Mouse (Mus musculus) forebrain, embryonic 11.5 days (tissue): Measurements from ENCODE around the gene Ift140. TPM values are rescaled to one million over a fixed set of nuclear protein-coding genes. Genes with fewer than 3 reads are reported as not detected.
A peak's percentile ranks its signal among the peaks of the same experiment; 100 is the strongest.

Source experiments
- ATAC-seq: fragments of 200-750 bp; cut with Nextera tagmentation; replicated peaks from 2 replicates; pipeline ENCODE4 v1.8.0; 2017; ENCODE audit warnings: moderate TSS enrichment; ENCODE audit not compliant: low FRiP score
- DNase-seq: peaks from one replicate; pipeline ENCODE4 v3.0.0-alpha.2; 2017; ENCODE audit warnings: low spot score
- H3K27ac ChIP-seq: fragments of 300-500 bp; sonication (generic); 2 replicates; pipeline ENCODE4 v1.5.1; 2014; ENCODE audit warnings: low read depth, low read length
- H3K27me3 ChIP-seq: fragments of 300-500 bp; sonication (generic); 2 replicates; pipeline ENCODE4 v1.6.1; 2014; ENCODE audit warnings: mild to moderate bottlenecking, low read length, mixed read lengths; ENCODE audit not compliant: control insufficient read depth, insufficient read depth
- H3K36me3 ChIP-seq: fragments of 300-500 bp; sonication (generic); 2 replicates; pipeline ENCODE4 v1.6.1; 2014; ENCODE audit warnings: mild to moderate bottlenecking, low read length, moderate library complexity, mixed read lengths; ENCODE audit not compliant: control insufficient read depth, insufficient read depth
- H3K4me1 ChIP-seq: fragments of 300-500 bp; sonication (generic); replicated peaks from 2 replicates; pipeline ENCODE4 v1.6.1; 2014; ENCODE audit warnings: low read length, mixed read lengths; ENCODE audit not compliant: control insufficient read depth, insufficient read depth
- H3K4me2 ChIP-seq: fragments of 300-500 bp; sonication (generic); 2 replicates; pipeline ENCODE4 v1.6.1; 2014; ENCODE audit warnings: low read depth, mild to moderate bottlenecking, low read length, moderate library complexity, mixed read lengths; ENCODE audit not compliant: severe bottlenecking
- H3K4me3 ChIP-seq: fragments of 300-500 bp; sonication (generic); 2 replicates; pipeline ENCODE4 v1.5.1; 2014; ENCODE audit warnings: low read depth, low read length
- H3K9ac ChIP-seq: fragments of 300-500 bp; sonication (generic); 2 replicates; pipeline ENCODE4 v1.6.1; 2014; ENCODE audit warnings: low read length
- H3K9me3 ChIP-seq: fragments of 300-500 bp; sonication (generic); 2 replicates; pipeline ENCODE4 v1.6.1; 2016; ENCODE audit warnings: low read length, mixed read lengths; ENCODE audit not compliant: control insufficient read depth
- WGBS: fragments of 180-500 bp; shearing (Covaris S2); extraction: QIAGEN DNeasy Blood & Tissue Kit; methylation state at CpG from one replicate; pipeline ENCODE4 v1.1.7; 2014; 5-methylcytosine and 5-hydroxymethylcytosine counted together
- polyA plus RNA-seq: library from polyadenylated mRNA; unstranded; fragments of >200 nt; fragmentation: Nextera tagmentation; extraction: Ambion mirVana; gene quantifications from 2 replicates; pipeline ENCODE4 v1.2.1, GENCODE M21; 2014

Gene Ift140
- polyA plus RNA-seq, 1 experiment from 2014 or later: 29.2 TPM

DNA sequence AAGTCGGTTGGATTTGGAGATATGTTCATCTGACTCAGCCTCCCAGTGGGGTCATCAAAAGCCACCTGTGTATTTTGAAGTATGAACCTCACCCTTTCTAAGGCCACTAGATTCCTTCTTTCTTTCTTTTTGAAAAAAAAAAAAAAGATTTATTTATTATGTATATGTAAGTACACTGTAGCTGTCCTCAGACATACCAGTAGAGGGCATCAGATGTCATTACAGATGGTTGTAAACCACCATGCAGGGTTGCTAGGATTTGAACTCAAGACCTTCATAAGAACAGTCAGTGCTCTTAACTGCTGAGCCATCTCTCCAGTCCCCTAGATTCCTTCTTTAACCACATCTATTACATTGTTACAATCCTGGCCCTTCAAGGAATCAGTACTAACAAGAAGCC lies 114.2 kb downstream of the Ift140 start:
- no peak for ATAC-seq

DNA sequence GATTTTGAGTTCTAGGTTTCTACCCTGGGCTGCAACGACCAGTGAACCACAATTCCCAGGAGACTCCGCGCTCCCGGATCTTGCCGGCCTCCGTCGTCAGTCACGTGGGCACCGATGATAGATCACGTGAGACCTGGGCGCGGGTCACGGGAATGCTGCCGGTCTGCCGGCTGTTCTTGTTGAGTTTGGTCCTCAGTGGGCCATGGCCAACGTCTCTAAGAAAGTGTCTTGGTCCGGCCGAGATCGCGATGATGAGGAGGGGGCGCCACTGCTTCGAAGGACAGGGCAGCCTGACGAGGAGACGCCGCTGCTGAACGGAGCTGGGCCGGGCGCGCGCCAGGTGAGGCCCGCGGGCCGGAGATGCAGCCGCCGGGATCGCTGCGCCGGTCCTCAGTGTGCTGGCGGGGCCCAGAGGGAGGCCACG lies 117.4 kb downstream of the Ift140 start, which contains the start of gene Clcn7:
TSS of gene Clcn7 (plus strand) at position 117 of the 424 bp plus-strand sequence.
- H3K4me1 ChIP-seq: peaks cover 8% of the 10 kb centered on the region; the same call in 1 of the 2 replicates
- peak within 1 kb of the TSS; percentile 79 for H3K9ac ChIP-seq
- no peak within 1 kb of the TSS for H3K27ac ChIP-seq
- peak within 1 kb of the TSS; percentile 81 for H3K4me2 ChIP-seq
- no peaks in the 10 kb centered on the region for H3K36me3 ChIP-seq
- ATAC-seq (peak; percentile 91), DNase-seq (peak; percentile 94)
- no peaks in the 10 kb centered on the region for H3K9me3 ChIP-seq
- peak within 1 kb of the TSS; percentile 67 for H3K4me3 ChIP-seq
- no peaks in the 10 kb centered on the region for H3K27me3 ChIP-seq
- 0% methylated on average over 40 of the region's 40 CpGs for WGBS

More for the DNA sequence above, 114.2 kb downstream of the Ift140 start:
- Histone ChIP-seq H3K4me3 (no peak overlapping the region), H3K27ac (no peak overlapping the region), H3K4me2 (no peak overlapping the region), H3K9ac (no peak overlapping the region), H3K9me3 (no peaks in the 10 kb centered on the region), H3K36me3 (no peaks in the 10 kb centered on the region), H3K27me3 (no peaks in the 10 kb centered on the region), H3K4me1 (peaks cover 7% of the 10 kb centered on the region; the same call in 1 of the 2 replicates)
- WGBS: 80% methylated on average over 1 of the region's 1 CpGs
- no peak for DNase-seq

DNA sequence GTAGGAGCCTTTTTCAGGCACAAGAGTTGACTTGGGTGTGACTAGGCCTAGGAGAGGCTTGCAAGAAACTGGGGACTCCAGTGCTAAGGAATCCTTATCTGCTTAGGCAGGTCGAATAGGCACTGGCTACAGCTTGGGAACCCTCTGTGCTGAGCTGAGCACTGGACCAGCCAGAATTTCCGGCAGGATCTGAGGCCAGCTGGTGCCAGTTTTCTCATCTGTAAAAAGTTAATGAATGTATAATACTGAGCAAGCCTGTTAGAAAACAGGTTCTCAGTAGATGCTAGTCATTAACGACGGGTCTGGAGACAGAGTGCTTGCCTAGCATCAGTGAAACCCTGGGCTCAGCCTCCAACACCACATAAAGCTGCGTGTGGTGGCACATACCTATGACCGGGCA lies 119.7 kb downstream of the Ift140 start:
- no peak for DNase-seq
- Histone ChIP-seq H3K4me2 (no peak overlapping the region), H3K9ac (no peak overlapping the region), H3K27me3 (no peaks in the 10 kb centered on the region), H3K36me3 (no peaks in the 10 kb centered on the region), H3K9me3 (no peaks in the 10 kb centered on the region), H3K27ac (no peak overlapping the region), H3K4me1 (peaks cover 8% of the 10 kb centered on the region; the same call in 1 of the 2 replicates), H3K4me3 (no peak overlapping the region)
- no peak for ATAC-seq
- WGBS: 91% methylated on average over 6 of the region's 6 CpGs

GRCm38 (mm10) chr17:25138803-25139202 lies 122.9 kb downstream of the Ift140 start:
- no peaks in the 10 kb centered on the region for H3K36me3 ChIP-seq
- no peaks in the 10 kb centered on the region for H3K9me3 ChIP-seq
- H3K9ac ChIP-seq: no peak overlapping the region
- H3K27ac ChIP-seq: no peak overlapping the region
- H3K4me2 ChIP-seq: no peak overlapping the region
- DNase-seq (no peak), ATAC-seq (no peak)
- 93% methylated on average over 1 of the region's 1 CpGs for WGBS
- no peaks in the 10 kb centered on the region for H3K27me3 ChIP-seq
- H3K4me1 ChIP-seq: peaks cover 8% of the 10 kb centered on the region; the same call in 1 of the 2 replicates
- no peak overlapping the region for H3K4me3 ChIP-seq

DNA sequence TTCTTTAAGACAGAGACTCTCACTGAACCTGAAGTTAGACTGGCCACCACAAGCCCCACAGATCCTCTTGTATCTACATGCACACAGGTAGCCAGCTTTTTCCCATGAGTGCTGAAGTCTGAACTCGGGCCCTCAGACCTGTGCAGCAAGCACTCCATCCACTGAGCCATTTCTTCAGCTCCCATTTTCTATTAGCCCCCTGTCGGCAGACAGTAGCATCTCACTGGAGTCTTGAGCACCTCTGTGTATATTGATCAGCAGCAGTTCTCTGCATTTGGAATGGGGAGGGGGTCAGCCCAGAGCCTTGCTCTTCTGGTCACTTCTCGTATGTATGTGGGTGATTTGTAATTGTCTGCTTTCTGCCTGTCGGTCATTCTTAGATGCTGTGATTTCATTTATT lies 124.1 kb downstream of the Ift140 start:
- Histone ChIP-seq H3K36me3 (no peaks in the 10 kb centered on the region), H3K27ac (no peak overlapping the region), H3K27me3 (no peaks in the 10 kb centered on the region), H3K4me3 (no peak overlapping the region), H3K4me1 (0 out of 2 replicates have a peak, but pooled peaks cover 1% of the 10 kb centered on the region), H3K9me3 (no peaks in the 10 kb centered on the region), H3K9ac (no peak overlapping the region), H3K4me2 (no peak overlapping the region)
- 75% methylated on average over 4 of the region's 4 CpGs for WGBS
- DNase-seq (no peak), ATAC-seq (no peak)

Other genes with a start within 250 kb of the Ift140 start
- not detected in 2 replicates for gene Meiob, start 211.8 kb upstream of the Ift140 start, polyA plus RNA-seq
- 25.4 and 26.7 TPM in 2 replicates for gene Hagh, start 175.9 kb upstream of the Ift140 start, polyA plus RNA-seq
- gene Fahd1, start 165.7 kb upstream of the Ift140 start, polyA plus RNA-seq: 18.2 and 19.3 TPM in 2 replicates
- gene Igfals, start 150.1 kb upstream of the Ift140 start, polyA plus RNA-seq: not detected in 2 replicates
- 71.9 and 82.0 TPM in 2 replicates for gene Nubp2, start 129.7 kb upstream of the Ift140 start, polyA plus RNA-seq
- gene Spsb3, start 129.4 kb upstream of the Ift140 start, polyA plus RNA-seq: 44.7 and 47.3 TPM in 2 replicates
- 29.1 and 31.2 TPM in 2 replicates for gene Eme2, start 121.0 kb upstream of the Ift140 start, polyA plus RNA-seq
- gene Mrps34, start 121.0 kb upstream of the Ift140 start, polyA plus RNA-seq: 76.9 and 81.8 TPM in 2 replicates
- gene Nme3, start 119.6 kb upstream of the Ift140 start, polyA plus RNA-seq: 47.8 and 60.8 TPM in 2 replicates
- 51.3 and 56.8 TPM in 2 replicates for gene Mapk8ip3, start 79.1 kb upstream of the Ift140 start, polyA plus RNA-seq
- 314 and 323 TPM in 2 replicates for gene Jpt2, start 55.4 kb upstream of the Ift140 start, polyA plus RNA-seq
- 14.3 and 14.7 TPM in 2 replicates for gene Cramp1l, start 297 bp upstream of the Ift140 start, polyA plus RNA-seq
- 9.8 and 13.2 TPM in 2 replicates for gene Tmem204, start 67.5 kb downstream of the Ift140 start, polyA plus RNA-seq
- 41.2 and 45.4 TPM in 2 replicates for gene Telo2, start 99.9 kb downstream of the Ift140 start, polyA plus RNA-seq
- gene Ptx4, start 104.7 kb downstream of the Ift140 start, polyA plus RNA-seq: 0.12 TPM in 1 of 2 replicates, not detected in the other
- gene Clcn7, start 117.3 kb downstream of the Ift140 start, polyA plus RNA-seq: 24.2 and 25.4 TPM in 2 replicates
- 0.08 TPM in 1 of 2 replicates, not detected in the other for gene Ccdc154, start 146.4 kb downstream of the Ift140 start, polyA plus RNA-seq
- not detected in 2 replicates for gene Gm38655, start 159.4 kb downstream of the Ift140 start, polyA plus RNA-seq
- 33.3 and 35.4 TPM in 2 replicates for gene BC003965, start 168.5 kb downstream of the Ift140 start, polyA plus RNA-seq
- gene Unkl, start 172.3 kb downstream of the Ift140 start, polyA plus RNA-seq: 6.5 and 7.1 TPM in 2 replicates
- gene Gnptg, start 224.0 kb downstream of the Ift140 start, polyA plus RNA-seq: 51.3 and 56.3 TPM in 2 replicates
- gene Tsr3, start 224.1 kb downstream of the Ift140 start, polyA plus RNA-seq: 63.4 and 66.7 TPM in 2 replicates
- gene Baiap3, start 240.3 kb downstream of the Ift140 start, polyA plus RNA-seq: 1.2 and 1.7 TPM in 2 replicates